Mouse (Mus musculus): ENCODE results near the gene Mrpl2.

The Mrpl2 gene

DNA sequence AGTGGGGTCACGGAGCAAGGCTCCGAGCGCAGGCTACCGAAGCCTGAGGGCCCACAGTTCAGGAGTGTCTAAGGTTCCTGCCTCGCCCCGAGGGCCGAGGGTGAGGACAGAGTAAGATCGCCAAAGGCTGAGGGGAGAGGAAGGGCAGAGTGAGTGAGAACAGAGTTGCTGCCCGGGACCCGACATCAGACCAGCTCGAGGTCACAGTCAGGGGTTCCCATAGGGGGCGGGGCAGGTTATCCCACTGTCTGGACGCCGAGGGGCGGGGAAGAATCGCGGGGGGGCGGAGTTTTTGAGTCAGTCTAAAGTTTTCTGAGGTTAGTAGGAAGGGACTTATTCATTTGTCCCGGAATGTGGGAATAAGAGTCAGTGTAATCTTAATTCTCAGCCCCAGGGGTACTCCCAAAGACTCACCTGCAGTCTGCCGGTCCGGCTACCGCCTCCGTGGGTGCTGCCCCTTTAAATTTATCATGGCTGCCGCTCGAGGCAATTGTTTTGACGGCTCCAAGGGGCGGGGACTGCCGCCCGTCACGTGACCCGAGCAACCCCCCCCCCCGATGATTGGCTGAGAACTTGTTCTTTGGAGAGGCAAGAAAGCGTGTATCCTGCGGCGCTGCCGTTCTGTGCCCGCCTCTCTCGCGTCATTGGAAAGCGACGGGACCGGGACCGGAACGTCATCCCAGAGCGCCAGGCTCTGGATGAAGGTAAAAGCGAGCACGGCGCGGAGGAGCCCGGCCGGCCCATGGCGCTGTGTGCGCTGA, at the start of gene Mrpl2, which contains the start of gene Klc4:
Gene Mrpl2 (plus strand): TSS at position 669 of the 761 bp plus-strand sequence.
Gene Klc4 (minus strand): TSS at position 462 of the 761 bp plus-strand sequence.
- DNase-seq (ENCODE audit: extremely low spot score, low read depth, low spot score): peak; percentile 96

- DNase-seq (ENCODE audit: extremely low spot score, low read depth, low spot score): no peak
Measured at GRCm38 (mm10) chr17:46597956-46598355, 48.1 kb upstream of the Mrpl2 start.

DNA sequence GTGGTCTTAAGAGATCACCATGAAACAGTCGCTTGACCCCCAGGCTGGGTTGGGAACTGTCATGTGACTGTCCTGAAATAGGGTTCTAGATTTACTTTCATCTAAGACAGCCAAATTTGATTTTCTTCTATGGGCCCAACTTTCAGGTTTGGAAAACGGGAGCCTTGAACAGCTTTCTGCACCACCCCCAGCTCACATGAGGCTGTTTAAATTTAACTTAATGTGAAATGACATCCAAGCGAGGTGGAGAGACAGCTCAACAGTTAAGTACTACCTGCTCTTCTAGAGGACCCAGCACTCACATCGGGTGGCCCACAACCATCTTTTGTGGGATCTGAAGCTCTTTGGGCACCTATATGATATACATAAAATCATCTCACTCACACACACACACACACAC, 47.1 kb upstream of the Mrpl2 start:
- no peak for DNase-seq (ENCODE audit: extremely low spot score, low read depth, low spot score)

GRCm38 (mm10) chr17:46600569-46600968, 45.5 kb upstream of the Mrpl2 start:
- no peak for DNase-seq (ENCODE audit: extremely low spot score, low read depth, low spot score)

DNA sequence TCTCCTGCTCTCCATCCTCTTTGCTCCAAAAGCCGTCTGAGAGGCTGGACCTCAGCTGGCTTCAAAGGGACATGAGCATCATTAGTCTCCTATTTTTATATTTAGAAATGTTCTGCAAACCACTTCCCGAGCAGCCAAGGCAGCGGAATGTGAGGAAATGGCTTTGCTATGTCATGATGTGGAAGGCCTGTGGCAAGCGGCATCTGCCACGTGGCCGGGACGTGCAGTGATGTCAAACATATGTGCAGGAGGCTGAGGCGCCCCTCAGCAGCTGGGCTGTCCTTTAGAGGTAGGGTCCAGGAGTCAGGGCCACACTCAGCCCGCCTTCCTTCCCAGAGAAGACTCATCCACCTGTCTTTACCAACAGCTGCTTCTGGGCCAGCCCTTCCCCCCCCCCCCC, 43.8 kb upstream of the Mrpl2 start:
- no peak for DNase-seq (ENCODE audit: extremely low spot score, low read depth, low spot score)

DNA sequence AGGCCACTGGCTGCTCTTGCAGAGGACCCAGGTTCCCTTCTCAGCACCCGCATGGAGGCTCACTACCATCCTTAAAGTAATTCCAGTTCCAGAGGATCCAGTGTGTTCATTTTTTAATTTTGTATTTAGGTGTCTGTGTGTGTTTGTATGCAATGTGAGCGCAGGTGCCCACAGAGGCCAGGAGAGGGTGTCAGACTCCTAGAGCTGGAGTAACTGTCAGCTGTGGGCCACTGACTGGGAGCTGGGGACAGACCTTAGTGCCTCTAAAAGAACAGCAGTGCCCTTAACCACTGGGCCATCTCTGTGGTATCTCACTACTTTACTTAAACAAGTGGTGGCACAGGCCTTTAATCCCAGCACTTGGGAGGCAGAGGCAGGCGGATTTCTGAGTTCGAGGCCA, 42.8 kb upstream of the Mrpl2 start:
- no peak for DNase-seq (ENCODE audit: extremely low spot score, low read depth, low spot score)

DNA sequence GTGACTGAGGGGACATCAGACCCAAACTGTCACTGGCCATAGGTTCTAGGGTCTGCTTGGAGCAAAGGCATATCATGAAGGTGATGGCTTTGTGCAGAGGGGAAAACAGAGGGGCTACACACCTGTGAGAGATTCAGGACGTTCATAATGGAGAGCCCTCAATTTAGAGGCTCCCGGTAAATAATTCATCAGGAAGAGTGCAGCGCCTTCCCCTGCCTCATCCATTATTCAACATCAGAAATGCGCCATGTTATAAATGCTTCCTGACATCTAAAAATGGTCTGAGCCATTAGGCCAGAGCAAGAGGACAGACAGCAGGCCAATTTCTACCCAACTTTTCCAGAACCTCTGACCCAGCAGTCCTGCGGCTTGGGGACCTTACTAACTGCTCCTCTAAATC, 40.9 kb upstream of the Mrpl2 start:
- no peak for DNase-seq (ENCODE audit: extremely low spot score, low read depth, low spot score)

GRCm38 (mm10) chr17:46605987-46606386, 40.0 kb upstream of the Mrpl2 start:
- DNase-seq (ENCODE audit: extremely low spot score, low read depth, low spot score): no peak

GRCm38 (mm10) chr17:46609721-46610514, 36.1 kb upstream of the Mrpl2 start:
- no peak for DNase-seq (ENCODE audit: extremely low spot score, low read depth, low spot score)

DNA sequence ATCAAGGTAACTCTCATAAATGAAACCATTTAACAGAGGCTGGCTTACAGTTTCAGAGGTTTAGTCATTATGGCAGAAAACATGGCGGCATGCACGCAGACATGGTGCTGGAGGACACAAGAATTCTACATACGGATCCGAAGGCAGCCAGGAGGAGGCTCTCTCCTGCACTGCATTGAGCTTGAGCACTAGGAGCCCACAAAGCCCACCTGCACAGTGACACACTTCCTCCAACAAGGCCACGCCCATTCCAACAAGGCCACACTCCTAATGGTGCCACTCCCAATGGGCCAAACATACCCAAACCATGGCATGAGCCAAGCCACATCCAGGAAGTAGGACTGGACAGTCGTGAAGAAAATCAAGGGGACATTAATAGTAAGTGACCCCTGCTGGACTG, 34.7 kb upstream of the Mrpl2 start:
- DNase-seq (ENCODE audit: extremely low spot score, low read depth, low spot score): no peak

GRCm38 (mm10) chr17:46612189-46612588, 33.8 kb upstream of the Mrpl2 start:
- DNase-seq (ENCODE audit: extremely low spot score, low read depth, low spot score): no peak

DNA sequence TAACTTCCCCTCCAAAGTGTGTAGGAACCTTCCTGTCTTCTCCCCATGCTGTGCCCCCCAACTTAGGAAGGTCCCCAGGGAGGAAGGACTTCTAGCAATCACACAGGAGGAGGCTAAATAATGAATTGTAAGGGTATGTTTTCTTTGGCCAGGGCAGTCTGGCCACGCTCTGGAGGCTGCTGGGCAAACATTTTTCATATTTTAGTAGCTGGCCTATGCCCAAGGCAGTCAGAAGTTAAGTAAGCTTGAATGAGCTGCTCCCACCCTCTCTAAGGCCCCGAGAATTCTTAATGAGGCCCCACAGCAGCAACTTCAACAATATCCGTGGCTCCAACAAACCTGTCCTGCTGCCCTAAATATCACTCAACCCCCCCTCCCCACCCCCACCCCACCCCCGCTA, 33.2 kb upstream of the Mrpl2 start:
- no peak for DNase-seq (ENCODE audit: extremely low spot score, low read depth, low spot score)

DNA sequence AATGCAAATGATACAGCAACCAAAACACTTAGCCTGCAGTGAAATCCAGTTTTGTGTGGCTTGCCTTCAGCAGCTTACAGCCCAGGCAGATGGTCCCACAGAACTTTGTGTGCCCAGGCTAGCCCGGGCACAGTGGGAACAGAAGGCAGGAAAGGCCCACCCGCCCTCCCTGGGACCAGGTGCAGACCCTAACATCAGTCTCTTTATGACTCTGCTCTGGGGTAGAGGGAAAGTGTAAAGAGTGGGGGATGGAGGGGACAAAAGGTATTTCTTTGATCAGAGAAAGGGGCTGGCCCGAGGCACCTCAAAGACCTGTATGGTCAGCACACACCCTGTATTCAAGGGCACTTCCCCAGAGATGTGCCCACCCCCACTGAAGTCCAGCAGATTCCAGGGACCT, 32.8 kb upstream of the Mrpl2 start:
- no peak for DNase-seq (ENCODE audit: extremely low spot score, low read depth, low spot score)

- no peak for DNase-seq (ENCODE audit: extremely low spot score, low read depth, low spot score)
Measured at GRCm38 (mm10) chr17:46617799-46618198, 28.2 kb upstream of the Mrpl2 start.

GRCm38 (mm10) chr17:46618394-46618768, 27.6 kb upstream of the Mrpl2 start:
- peak; percentile 83 for DNase-seq (ENCODE audit: extremely low spot score, low read depth, low spot score)

DNA sequence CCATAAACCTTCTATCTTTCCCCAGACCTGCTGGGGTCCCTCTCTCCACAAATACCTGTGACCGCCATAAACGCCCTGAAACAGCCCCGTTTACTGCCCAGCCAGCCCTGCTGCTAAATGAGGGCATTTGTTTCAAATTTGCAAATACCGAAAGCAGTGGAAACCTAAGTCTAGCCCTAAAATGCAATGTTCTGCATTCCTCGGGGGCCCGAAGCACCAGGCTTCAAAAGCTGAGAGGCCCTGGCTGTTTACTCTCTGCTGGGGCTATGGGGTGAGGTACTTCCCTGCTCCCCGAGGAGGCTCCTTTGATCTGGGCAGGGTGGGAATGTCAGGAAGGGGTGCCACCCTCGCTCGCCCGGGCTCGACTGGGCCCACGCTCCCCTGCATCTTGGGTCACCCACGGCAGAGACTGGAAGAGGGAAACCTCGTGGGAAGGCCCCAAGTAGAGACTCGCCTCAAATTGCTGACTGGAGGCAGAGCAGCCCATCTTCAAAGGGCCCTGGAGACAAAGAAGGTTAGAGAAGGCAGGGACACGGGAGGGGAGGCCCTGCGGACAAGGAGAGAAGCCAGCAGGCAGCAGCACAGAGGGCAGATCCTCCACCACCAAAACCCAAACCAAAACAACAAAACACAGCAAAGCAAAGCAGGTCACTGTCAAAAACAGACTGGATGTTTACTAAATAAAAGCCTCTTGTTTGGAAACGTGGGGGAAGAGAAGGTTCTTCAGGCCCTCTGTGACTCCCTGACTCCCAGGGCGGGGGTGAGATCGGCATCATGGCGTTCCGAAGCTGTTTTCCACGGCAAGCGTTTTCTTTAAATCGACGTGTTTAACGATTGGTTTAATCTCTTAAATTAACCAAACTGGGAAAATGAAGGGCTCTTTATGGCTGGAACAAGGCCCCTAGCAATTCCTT, 27.0 kb upstream of the Mrpl2 start:
- DNase-seq (ENCODE audit: extremely low spot score, low read depth, low spot score): no peak

GRCm38 (mm10) chr17:46619683-46620357, 26.2 kb upstream of the Mrpl2 start:
- no peak for DNase-seq (ENCODE audit: extremely low spot score, low read depth, low spot score)

DNA sequence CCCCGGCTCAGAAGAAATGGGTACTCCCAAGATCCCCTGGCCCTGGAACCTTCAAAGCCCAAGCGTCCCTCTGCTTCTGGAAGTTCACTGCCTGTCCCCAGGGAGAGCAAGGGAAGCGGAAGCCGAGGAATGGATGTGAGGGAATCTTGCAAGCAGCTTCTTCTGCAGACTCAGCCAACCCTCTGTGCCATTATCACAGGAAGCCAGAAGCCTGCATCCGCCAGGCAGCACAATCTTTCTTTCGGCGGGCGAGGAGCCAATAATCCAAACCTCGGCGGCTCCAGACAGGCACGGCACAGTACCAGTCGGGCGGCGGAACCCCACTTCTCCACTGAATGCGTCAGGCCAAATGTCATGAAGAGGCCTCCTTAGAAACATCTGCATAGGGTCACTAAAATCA, 24.7 kb upstream of the Mrpl2 start:
- no peak for DNase-seq (ENCODE audit: extremely low spot score, low read depth, low spot score)

DNA sequence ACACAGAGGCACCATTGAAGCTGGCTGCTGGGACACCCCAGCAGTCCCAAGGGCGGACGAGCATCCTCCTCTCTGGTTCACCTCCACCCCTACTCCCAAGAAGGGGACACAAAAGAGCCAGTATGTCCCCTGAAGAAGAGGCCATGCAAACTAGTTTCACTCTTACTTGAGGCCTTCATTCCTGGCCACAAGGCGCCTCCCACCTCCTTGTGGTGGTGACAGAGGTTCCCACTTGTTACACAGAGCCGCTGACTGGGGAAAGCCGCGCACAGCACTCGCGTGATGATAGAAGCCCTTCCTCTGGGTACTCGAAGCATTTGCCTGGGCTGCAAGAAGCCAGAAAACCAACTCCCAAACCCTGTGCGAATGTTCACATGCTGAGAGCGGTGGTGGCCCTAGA, 23.8 kb upstream of the Mrpl2 start:
- DNase-seq (ENCODE audit: extremely low spot score, low read depth, low spot score): no peak

GRCm38 (mm10) chr17:46623819-46624557, 22.0 kb upstream of the Mrpl2 start:
- no peak for DNase-seq (ENCODE audit: extremely low spot score, low read depth, low spot score)

Measured in hindlimb bud, embryonic 11.5 days (tissue).